Mouse (Mus musculus) myocyte (in vitro differentiated cells): ENCODE measurements around the gene Itga2b. TPM values are rescaled to one million over a fixed set of nuclear protein-coding genes. Genes with fewer than 3 reads are reported as not detected.

Experiments used
- H3K27me3 ChIP-seq: one replicate; pipeline ENCODE4 v1.6.1; 2011; ENCODE audit not compliant: control insufficient read depth, insufficient read depth, insufficient read length
- H3K36me3 ChIP-seq: one replicate; pipeline ENCODE4 v1.6.1; 2011; ENCODE audit not compliant: control insufficient read depth, insufficient read depth
- H3K4me2 ChIP-seq: one replicate; pipeline ENCODE4 v1.6.1; 2011; ENCODE audit warnings: low read depth, control low read depth
- H3K4me3 ChIP-seq: one replicate; pipeline ENCODE4 v1.5.1; 2011; ENCODE audit warnings: mild to moderate bottlenecking, control low read depth, moderate library complexity
- H3K79me2 ChIP-seq: one replicate; pipeline ENCODE4 v1.6.1; 2011; ENCODE audit not compliant: control insufficient read depth, insufficient read depth
- H3ac ChIP-seq: one replicate; pipeline ENCODE4 v1.6.1; 2011; ENCODE audit not compliant: control insufficient read depth, insufficient read length
- CEBPB ChIP-seq: IDR thresholded peaks from 2 replicates; pipeline ENCODE4 v1.6.1; 2011; ENCODE audit warnings: mild to moderate bottlenecking, moderate library complexity; ENCODE audit not compliant: poor library complexity, insufficient read depth, severe bottlenecking
- E2F4 ChIP-seq: IDR thresholded peaks from one replicate; pipeline ENCODE4 v1.6.1; 2011; ENCODE audit warnings: mild to moderate bottlenecking, control low read depth, moderate library complexity; ENCODE audit not compliant: insufficient read depth
- MAX ChIP-seq: IDR thresholded peaks from one replicate; pipeline ENCODE4 v1.6.1; 2011; ENCODE audit warnings: low read depth, mild to moderate bottlenecking, control low read depth
- MYOD1 ChIP-seq, 3 experiments: IDR thresholded peaks; one replicate each; pipeline ENCODE4 v1.6.1; 2011; ENCODE audit warnings: control low read depth in 2 of 3, low read depth in 2 of 3, mild to moderate bottlenecking in 2 of 3, moderate library complexity in 1 of 3; ENCODE audit not compliant: insufficient read length in 2 of 3, control insufficient read depth in 1 of 3
- MYOG ChIP-seq, 3 experiments: IDR thresholded peaks; one replicate each; pipeline ENCODE4 v1.6.1; 2011; ENCODE audit warnings: control low read depth in 2 of 3, low read depth in 2 of 3, mild to moderate bottlenecking in 2 of 3; ENCODE audit not compliant: insufficient read length in 2 of 3, control insufficient read depth in 1 of 3, insufficient read depth in 1 of 3
- POLR2A ChIP-seq: IDR thresholded peaks from one replicate; pipeline ENCODE4 v1.6.1; 2011; ENCODE audit warnings: low read depth, mild to moderate bottlenecking, control low read depth, moderate library complexity; ENCODE audit not compliant: insufficient read length
- POLR2AphosphoS2 ChIP-seq: IDR thresholded peaks from one replicate; pipeline ENCODE4 v1.6.1; 2011; ENCODE audit warnings: low read depth, control low read depth; ENCODE audit not compliant: insufficient read length
- REST ChIP-seq: IDR thresholded peaks from one replicate; pipeline ENCODE4 v1.6.1; 2011; ENCODE audit warnings: mild to moderate bottlenecking, control low read depth, moderate library complexity; ENCODE audit not compliant: insufficient read depth, insufficient read length
- SRF ChIP-seq: IDR thresholded peaks from one replicate; pipeline ENCODE4 v1.6.1; 2011; ENCODE audit warnings: low read depth; ENCODE audit not compliant: control insufficient read depth, insufficient read length
- TCF12 ChIP-seq: IDR thresholded peaks from one replicate; pipeline ENCODE4 v1.6.1; 2011; ENCODE audit warnings: mild to moderate bottlenecking, control low read depth; ENCODE audit not compliant: poor library complexity, insufficient read depth, severe bottlenecking
- TCF3 ChIP-seq: IDR thresholded peaks from one replicate; pipeline ENCODE4 v1.6.1; 2011; ENCODE audit warnings: low read depth, control low read depth; ENCODE audit not compliant: insufficient read length
- USF1 ChIP-seq: IDR thresholded peaks from one replicate; pipeline ENCODE4 v1.6.1; 2011; ENCODE audit warnings: low read depth, mild to moderate bottlenecking, control low read depth, moderate library complexity
- polyA plus RNA-seq: library from polyadenylated mRNA; unstranded; fragments of >200 nt; fragmentation: generic; extraction: Trizol; gene quantifications from one replicate; pipeline ENCODE4 v1.2.1, GENCODE M21; 2012; ENCODE audit warnings: missing spikeins

The Itga2b gene
- polyA plus RNA-seq, 1 experiment = 7.2 TPM

GRCm38 (mm10) chr11:102461764-102462163 is 8.2 kb downstream of the Itga2b start:
- Histone ChIP-seq H3K4me3 (no peak overlapping the region), H3K4me2 (no peak overlapping the region), H3K79me2 (no peaks in the 10 kb centered on the region), H3K36me3 (no peaks in the 10 kb centered on the region), H3K27me3 (no peaks in the 10 kb centered on the region), H3ac (no peak overlapping the region)
- TF ChIP-seq MYOD1 (IDR thresholded peaks at IDR 0.05; ENCODE audit: control insufficient read depth in 1 of 3, insufficient read length in 2 of 3, low read depth in 2 of 3) = no peak
- TF ChIP-seq POLR2AphosphoS2 = no peak
- TF ChIP-seq MAX = no peak
- no peak for TF ChIP-seq USF1
- TF ChIP-seq TCF12 = no peak
- TF ChIP-seq POLR2A = no peak
- TF ChIP-seq REST = no peak
- TF ChIP-seq SRF = no peak

- TF ChIP-seq MAX (no peak), USF1 (no peak), E2F4 (no peak), POLR2A (no peak), MYOG (IDR thresholded peaks at IDR 0.05; ENCODE audit: control insufficient read depth in 1 of 3, insufficient read depth in 1 of 3, insufficient read length in 2 of 3, low read depth in 2 of 3) (no peak), REST (no peak), CEBPB (no peak)
- Histone ChIP-seq H3K27me3 (no peaks in the 10 kb centered on the region), H3K36me3 (no peaks in the 10 kb centered on the region), H3ac (no peak overlapping the region), H3K4me3 (no peak overlapping the region), H3K79me2 (no peaks in the 10 kb centered on the region), H3K4me2 (no peak overlapping the region)
Measured at GRCm38 (mm10) chr11:102460541-102460940, 9.4 kb downstream of the Itga2b start.

GRCm38 (mm10) chr11:102455740-102456396 is 14.1 kb downstream of the Itga2b start:
- TF ChIP-seq POLR2A (peak; percentile 64), TCF12 (no peak), CEBPB (no peak), POLR2AphosphoS2 (peak; percentile 18), MYOG (IDR thresholded peaks at IDR 0.05; ENCODE audit: control insufficient read depth in 1 of 3, insufficient read depth in 1 of 3, insufficient read length in 2 of 3, low read depth in 2 of 3) (peak in 1 of 3 experiments; percentile 20), MYOD1 (IDR thresholded peaks at IDR 0.05; ENCODE audit: control insufficient read depth in 1 of 3, insufficient read length in 2 of 3, low read depth in 2 of 3) (peak in 2 of 3 experiments; percentile 21 to 66)
- H3K4me2 ChIP-seq = peak overlapping the region; percentile 100
- H3ac ChIP-seq = no peak overlapping the region
- no peaks in the 10 kb centered on the region for H3K79me2 ChIP-seq
- no peaks in the 10 kb centered on the region for H3K36me3 ChIP-seq
- H3K27me3 ChIP-seq = peaks cover 5% of the 10 kb centered on the region
- peak overlapping the region; percentile 26 for H3K4me3 ChIP-seq

- Histone ChIP-seq H3ac (no peak overlapping the region), H3K27me3 (peaks cover 15% of the 10 kb centered on the region), H3K4me3 (no peak overlapping the region), H3K4me2 (no peak overlapping the region), H3K79me2 (no peaks in the 10 kb centered on the region), H3K36me3 (no peaks in the 10 kb centered on the region)
- TF ChIP-seq POLR2AphosphoS2 (no peak), MAX (no peak), TCF12 (no peak), CEBPB (no peak), TCF3 (no peak), SRF (no peak), POLR2A (no peak), USF1 (no peak), MYOG (IDR thresholded peaks at IDR 0.05; ENCODE audit: control insufficient read depth in 1 of 3, insufficient read depth in 1 of 3, insufficient read length in 2 of 3, low read depth in 2 of 3) (no peak), E2F4 (no peak)
Measured at GRCm38 (mm10) chr11:102453131-102453530, 16.8 kb downstream of the Itga2b start.

GRCm38 (mm10) chr11:102449043-102450008 is 20.6 kb downstream of the Itga2b start:
- Histone ChIP-seq H3ac (no peak overlapping the region), H3K27me3 (peaks cover 15% of the 10 kb centered on the region), H3K4me3 (no peak overlapping the region), H3K36me3 (no peaks in the 10 kb centered on the region), H3K4me2 (no peak overlapping the region), H3K79me2 (no peaks in the 10 kb centered on the region)
- no peak for TF ChIP-seq MAX
- TF ChIP-seq CEBPB = no peak
- no peak for TF ChIP-seq TCF3
- no peak for TF ChIP-seq E2F4
- no peak for TF ChIP-seq MYOG (IDR thresholded peaks at IDR 0.05; ENCODE audit: control insufficient read depth in 1 of 3, insufficient read depth in 1 of 3, insufficient read length in 2 of 3, low read depth in 2 of 3)
- no peak for TF ChIP-seq TCF12
- TF ChIP-seq SRF = no peak
- no peak for TF ChIP-seq USF1
- TF ChIP-seq POLR2AphosphoS2 = no peak
- TF ChIP-seq POLR2A = no peak
- no peak for TF ChIP-seq REST
- no peak for TF ChIP-seq MYOD1 (IDR thresholded peaks at IDR 0.05; ENCODE audit: control insufficient read depth in 1 of 3, insufficient read length in 2 of 3, low read depth in 2 of 3)
